Mouse (Mus musculus): ENCODE measurements around the gene Lhfpl5. TPM values are rescaled to one million over a fixed set of nuclear protein-coding genes. Genes with fewer than 3 reads are reported as not detected.

Gene Lhfpl5
- not detected for total RNA-seq (2021)
- long read RNA-seq, experiment 1: 0 reads
- long read RNA-seq, experiment 2: 0 reads

DNA sequence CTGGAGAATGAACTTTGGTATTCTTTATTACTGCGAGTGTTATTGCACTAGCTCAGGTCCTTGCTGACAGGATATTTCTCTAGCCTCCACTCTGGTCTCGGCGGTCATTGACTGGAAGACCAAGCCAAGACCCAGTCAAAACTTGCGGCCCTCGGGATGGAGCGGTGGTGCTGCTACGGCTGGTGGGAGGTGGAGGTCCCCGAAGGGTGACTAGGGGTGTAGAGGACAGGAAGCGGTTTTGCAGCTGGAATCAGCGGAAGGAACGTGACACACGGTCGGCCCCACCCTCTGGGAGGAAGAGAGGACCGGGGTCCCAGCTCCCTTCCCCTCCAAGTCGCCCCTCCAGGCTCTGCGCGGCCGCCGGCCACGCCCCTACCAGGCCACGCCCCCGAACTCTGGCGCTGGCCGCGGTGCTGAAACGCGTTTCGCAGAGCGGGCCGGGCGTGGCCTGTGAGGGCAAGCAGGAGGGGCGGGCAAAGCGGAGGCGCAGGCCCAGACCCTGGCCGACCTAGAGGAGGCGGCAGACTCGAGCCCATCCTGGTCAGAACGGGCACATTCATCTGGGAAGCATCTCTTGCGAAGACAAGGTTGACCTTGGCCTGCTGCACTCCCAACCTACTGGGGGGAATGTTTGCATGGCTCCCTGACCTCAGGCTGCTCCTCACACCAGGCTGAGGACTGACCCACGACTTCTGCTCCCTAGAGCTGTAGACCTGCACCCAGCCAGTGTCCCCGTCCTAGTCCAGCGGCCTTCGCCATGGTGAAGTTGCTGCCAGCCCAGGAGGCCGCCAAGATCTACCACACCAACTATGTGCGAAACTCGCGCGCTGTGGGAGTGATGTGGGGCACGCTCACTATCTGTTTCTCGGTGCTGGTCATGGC is at the start of gene Lhfpl5:
Gene Lhfpl5, plus strand, starts transcription at position 398 of the 882 bp plus-strand sequence.
- intact Hi-C loops (cut with DNase I): no loop called here
- DNase-seq: peak; percentile 38
- H3K27ac ChIP-seq: no peak within 1 kb of the TSS
- 0 out of 2 replicates have a peak within 1 kb of the TSS, but pooled peaks have one; percentile 26 for H3K4me3 ChIP-seq
- TF ChIP-seq CTCF (IDR thresholded peaks at IDR 0.05): no peak

- intact Hi-C loops (cut with DNase I): loop anchor here (1.0 to 10.0 kb wide), 4 partner anchors 40 to 293 kb away; partner anchors contain the start of gene Ppard
- H3K27ac ChIP-seq: peak overlapping the region; percentile 57
- TF ChIP-seq CTCF (IDR thresholded peaks at IDR 0.05): no peak
- peak overlapping the region; percentile 25 for H3K4me3 ChIP-seq
- no peak for DNase-seq
Measured at GRCm38 (mm10) chr17:28527184-28528042, 48.0 kb upstream of the Lhfpl5 start.

GRCm38 (mm10) chr17:28528043-28528351 is 47.4 kb upstream of the Lhfpl5 start:
- Histone ChIP-seq H3K4me3 (peak overlapping the region; percentile 25), H3K27ac (peak overlapping the region; percentile 57)
- DNase-seq: peak; percentile 91
- intact Hi-C loops (cut with DNase I): loop anchor here (1.0 to 10.0 kb wide), 4 partner anchors 41 to 293 kb away; partner anchors contain the start of gene Ppard
- TF ChIP-seq CTCF (IDR thresholded peaks at IDR 0.05): no peak

DNA sequence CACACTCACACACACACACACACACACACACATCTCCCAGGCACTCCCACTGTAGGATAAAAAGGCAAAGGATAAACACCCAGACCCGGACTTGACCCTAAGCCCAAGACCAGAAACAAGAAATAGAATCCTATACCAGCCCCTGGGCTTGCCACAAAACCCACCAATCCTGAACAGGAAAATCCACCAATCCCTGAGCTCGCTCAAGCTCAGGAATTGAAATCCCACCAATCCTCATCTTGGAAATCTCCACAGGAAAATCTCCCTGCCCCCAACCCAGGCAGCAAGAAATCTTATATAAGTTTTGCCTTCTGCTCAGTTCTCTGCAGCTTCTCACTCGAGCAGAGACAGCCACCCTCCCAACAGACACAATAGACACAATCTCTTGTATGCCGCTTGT is 46.3 kb upstream of the Lhfpl5 start:
- intact Hi-C loops (cut with DNase I): loop anchor here (5.0 to 10.0 kb wide), 2 partner anchors 42 to 294 kb away; partner anchors contain the start of gene Ppard
- TF ChIP-seq CTCF (IDR thresholded peaks at IDR 0.05): no peak
- H3K4me3 ChIP-seq: no peak overlapping the region
- no peak overlapping the region for H3K27ac ChIP-seq
- no peak for DNase-seq

GRCm38 (mm10) chr17:28530506-28530905 is 44.9 kb upstream of the Lhfpl5 start, which contains the start of gene Armc12:
Armc12 (plus strand) TSS chr17:28530806.
- intact Hi-C loops (cut with DNase I): no loop called here
- Histone ChIP-seq H3K27ac (no peak within 1 kb of the TSS), H3K4me3 (no peak within 1 kb of the TSS)
- no peak for DNase-seq
- peak; percentile 6; the same call in 1 of the 2 replicates for TF ChIP-seq CTCF (IDR thresholded peaks at IDR 0.05)

DNA sequence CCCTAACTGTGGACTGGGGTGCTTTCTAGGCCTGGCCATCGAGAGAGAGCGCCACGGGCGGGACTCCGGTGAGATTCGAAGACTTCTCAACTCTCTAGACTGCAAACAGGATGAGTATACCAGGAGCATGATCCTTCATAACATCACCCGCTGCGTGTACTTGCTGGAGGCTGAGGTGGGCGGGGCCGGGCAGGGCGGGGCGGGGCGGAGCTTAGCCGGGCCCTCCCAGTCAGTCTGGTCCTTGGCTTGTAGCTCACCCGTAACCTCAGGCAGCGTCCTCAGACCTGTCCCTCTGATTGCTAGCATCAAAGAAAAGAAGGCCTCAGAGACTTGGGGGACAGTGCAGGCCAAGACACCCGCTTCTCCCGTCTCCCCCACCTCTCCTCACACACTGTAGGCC is 43.5 kb upstream of the Lhfpl5 start:
- no peak for DNase-seq
- no peak overlapping the region for H3K4me3 ChIP-seq
- H3K27ac ChIP-seq: no peak overlapping the region
- TF ChIP-seq CTCF (IDR thresholded peaks at IDR 0.05): no peak
- intact Hi-C loops (cut with DNase I): no loop called here

DNA sequence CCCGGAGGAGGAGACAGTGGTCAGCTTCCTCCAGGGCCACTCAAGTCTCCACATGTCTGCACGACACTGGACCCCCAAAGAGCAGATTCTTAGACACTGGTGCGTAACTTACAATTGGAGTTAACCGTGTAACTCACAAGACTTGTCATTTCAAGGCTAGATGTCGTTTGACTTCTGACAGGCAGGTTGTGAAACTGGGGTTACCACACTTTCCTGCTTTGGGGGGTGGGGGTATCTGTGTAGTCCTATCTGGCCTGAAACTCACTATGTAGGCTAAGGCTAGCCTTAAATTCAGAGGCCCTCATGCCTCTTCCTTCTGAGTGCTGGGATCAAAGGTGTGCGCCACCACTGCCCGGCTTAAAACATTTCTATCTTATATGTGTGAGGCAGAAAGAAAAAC is 42.9 kb upstream of the Lhfpl5 start:
- no peak overlapping the region for H3K4me3 ChIP-seq
- no peak for DNase-seq
- H3K27ac ChIP-seq: no peak overlapping the region
- intact Hi-C loops (cut with DNase I): no loop called here
- no peak for TF ChIP-seq CTCF (IDR thresholded peaks at IDR 0.05)

DNA sequence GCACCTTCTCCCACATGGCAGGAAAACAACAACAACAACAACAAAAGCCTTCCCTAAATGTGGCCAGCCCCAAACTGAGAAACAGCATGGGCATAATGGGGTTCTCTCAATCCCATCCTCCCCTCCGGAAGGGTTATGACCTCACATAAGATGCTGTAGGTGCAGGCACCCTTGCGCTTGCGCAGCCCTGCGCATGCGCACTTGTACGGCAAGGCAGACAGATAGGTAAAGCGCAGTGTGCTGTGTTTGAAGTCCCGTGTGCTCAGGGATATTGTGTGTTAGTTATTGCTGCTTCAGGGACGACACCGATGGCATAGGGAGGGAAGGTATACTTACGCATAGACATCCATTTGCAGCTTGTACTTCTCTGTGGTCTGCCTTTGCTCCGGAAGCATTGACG is 42.1 kb upstream of the Lhfpl5 start:
- intact Hi-C loops (cut with DNase I): no loop called here
- no peak for TF ChIP-seq CTCF (IDR thresholded peaks at IDR 0.05)
- H3K27ac ChIP-seq: no peak overlapping the region
- H3K4me3 ChIP-seq: no peak overlapping the region
- no peak for DNase-seq

- intact Hi-C loops (cut with DNase I): no loop called here
- Histone ChIP-seq H3K27ac (no peak overlapping the region), H3K4me3 (no peak overlapping the region)
- DNase-seq: no peak
- no peak for TF ChIP-seq CTCF (IDR thresholded peaks at IDR 0.05)
Measured at GRCm38 (mm10) chr17:28537881-28538280, 37.6 kb upstream of the Lhfpl5 start.

DNA sequence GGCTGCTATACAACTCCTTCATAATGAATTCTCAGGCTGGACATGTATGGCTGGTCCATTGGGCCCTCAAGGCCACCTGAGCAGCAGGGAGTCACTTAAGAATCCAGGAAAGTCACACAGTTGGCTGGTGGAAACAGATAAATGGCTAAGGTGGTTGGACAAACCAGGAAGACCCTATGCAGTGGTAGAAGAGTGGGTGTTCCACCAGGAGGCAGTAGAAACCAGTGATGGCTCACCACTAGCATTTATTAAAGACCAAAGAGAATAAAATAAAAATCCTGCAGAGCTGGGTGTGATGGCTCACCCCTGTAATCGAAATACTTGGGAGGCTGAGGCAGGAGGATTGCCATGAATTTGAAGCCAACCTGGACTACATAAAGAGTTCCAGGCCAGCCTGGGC is 28.5 kb upstream of the Lhfpl5 start:
- no peak overlapping the region for H3K4me3 ChIP-seq
- intact Hi-C loops (cut with DNase I): no loop called here
- no peak for DNase-seq
- no peak overlapping the region for H3K27ac ChIP-seq
- TF ChIP-seq CTCF (IDR thresholded peaks at IDR 0.05): peak; percentile 46

- TF ChIP-seq CTCF (IDR thresholded peaks at IDR 0.05): no peak
- Histone ChIP-seq H3K27ac (no peak overlapping the region), H3K4me3 (no peak overlapping the region)
- intact Hi-C loops (cut with DNase I): no loop called here
- no peak for DNase-seq
Measured at GRCm38 (mm10) chr17:28548550-28548949, 26.9 kb upstream of the Lhfpl5 start.

DNA sequence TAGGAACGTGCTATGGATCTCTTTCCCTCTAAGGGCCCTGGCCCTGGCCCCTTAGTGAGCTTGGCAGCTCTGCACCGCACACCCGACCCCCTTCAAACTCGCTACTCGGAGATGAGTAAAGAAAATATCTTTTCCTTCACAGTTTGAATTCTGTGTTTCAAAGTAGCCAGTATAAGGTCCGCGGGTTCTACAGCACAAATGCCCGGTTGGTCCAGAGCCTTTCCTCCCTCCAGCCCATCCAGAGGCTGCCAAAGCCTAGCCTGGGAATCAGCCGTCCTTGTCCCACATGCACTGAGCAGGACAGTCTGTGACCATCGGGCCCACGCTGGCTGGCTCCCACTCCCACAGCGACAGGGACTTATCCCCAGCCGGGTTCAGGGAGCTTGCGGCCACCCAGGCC is 26.3 kb upstream of the Lhfpl5 start, which contains the start of gene Clpsl2:
Gene Clpsl2, plus strand, starts transcription at position 301 of the 400 bp plus-strand sequence.
- intact Hi-C loops (cut with DNase I): no loop called here
- Histone ChIP-seq H3K27ac (no peak within 1 kb of the TSS), H3K4me3 (no peak within 1 kb of the TSS)
- no peak for TF ChIP-seq CTCF (IDR thresholded peaks at IDR 0.05)
- no peak for DNase-seq

Measured in gastrocnemius, adult 2 months (tissue).